Mouse (Mus musculus) small intestine, adult 2 months (tissue): ENCODE data around the gene Fam162a.

Source experiments
- CTCF ChIP-seq: fragments of 200-500 bp; IDR thresholded peaks from 2 replicates; pipeline ENCODE4 v1.5.1; 2012; ENCODE audit warnings: low read depth, mild to moderate bottlenecking, control low read depth, inconsistent platforms, low read length, moderate library complexity, mixed read lengths; ENCODE audit not compliant: insufficient replicate concordance, insufficient read length; ENCODE audit errors: extremely low read depth
- POLR2A ChIP-seq: fragments of 200-500 bp; IDR thresholded peaks from 2 replicates; pipeline ENCODE4 v1.6.1; 2012; ENCODE audit warnings: low read depth, mild to moderate bottlenecking, control low read depth, inconsistent platforms, low read length, moderate library complexity

DNA sequence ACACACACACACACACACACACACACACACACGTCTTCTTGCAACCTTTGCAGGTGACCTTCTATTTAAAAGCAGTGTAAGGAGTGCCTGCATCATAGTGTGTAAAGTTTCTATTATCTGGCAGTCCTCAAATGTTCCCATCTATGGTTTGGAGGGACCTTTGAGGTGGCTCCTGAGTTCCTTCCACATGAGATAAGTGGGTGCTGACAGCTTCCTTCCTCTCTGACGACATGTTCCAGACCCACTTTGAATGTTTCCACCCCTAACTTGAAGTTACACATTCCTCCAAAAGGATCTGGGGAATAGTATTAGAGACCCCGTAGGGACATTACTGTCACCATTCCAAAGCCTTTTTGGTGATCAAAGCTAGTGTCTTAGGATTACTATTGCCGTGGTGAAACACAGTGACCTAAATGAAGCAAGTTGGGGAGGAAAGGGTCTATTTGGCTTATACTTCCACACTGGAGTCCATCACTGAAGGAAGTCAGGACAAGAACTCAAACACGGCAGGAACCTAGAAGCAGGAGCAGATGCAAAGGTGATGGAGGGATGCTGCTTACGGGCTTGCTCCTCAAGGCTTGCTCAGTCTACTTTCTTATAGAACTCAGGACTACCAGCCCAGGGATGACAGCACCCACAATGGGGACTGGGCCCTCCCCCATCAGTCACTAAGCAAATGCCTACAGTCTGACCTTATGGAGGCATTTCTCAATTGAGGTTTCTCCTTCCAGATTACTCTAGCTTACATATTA, 17.7 kb downstream of the Fam162a start:
- TF ChIP-seq CTCF (no peak), POLR2A (no peak)
